Mouse (Mus musculus): ENCODE results near the gene Pitx3. TPM values are rescaled to one million over a fixed set of nuclear protein-coding genes. Genes with fewer than 3 reads are reported as not detected.
A peak's percentile ranks its signal among the peaks of the same experiment; 100 is the strongest.

The Pitx3 gene
- not detected in 2 replicates for polyA plus RNA-seq (2012; ENCODE audit: insufficient read depth, insufficient read length, low replicate concordance, missing spikeins)

DNA sequence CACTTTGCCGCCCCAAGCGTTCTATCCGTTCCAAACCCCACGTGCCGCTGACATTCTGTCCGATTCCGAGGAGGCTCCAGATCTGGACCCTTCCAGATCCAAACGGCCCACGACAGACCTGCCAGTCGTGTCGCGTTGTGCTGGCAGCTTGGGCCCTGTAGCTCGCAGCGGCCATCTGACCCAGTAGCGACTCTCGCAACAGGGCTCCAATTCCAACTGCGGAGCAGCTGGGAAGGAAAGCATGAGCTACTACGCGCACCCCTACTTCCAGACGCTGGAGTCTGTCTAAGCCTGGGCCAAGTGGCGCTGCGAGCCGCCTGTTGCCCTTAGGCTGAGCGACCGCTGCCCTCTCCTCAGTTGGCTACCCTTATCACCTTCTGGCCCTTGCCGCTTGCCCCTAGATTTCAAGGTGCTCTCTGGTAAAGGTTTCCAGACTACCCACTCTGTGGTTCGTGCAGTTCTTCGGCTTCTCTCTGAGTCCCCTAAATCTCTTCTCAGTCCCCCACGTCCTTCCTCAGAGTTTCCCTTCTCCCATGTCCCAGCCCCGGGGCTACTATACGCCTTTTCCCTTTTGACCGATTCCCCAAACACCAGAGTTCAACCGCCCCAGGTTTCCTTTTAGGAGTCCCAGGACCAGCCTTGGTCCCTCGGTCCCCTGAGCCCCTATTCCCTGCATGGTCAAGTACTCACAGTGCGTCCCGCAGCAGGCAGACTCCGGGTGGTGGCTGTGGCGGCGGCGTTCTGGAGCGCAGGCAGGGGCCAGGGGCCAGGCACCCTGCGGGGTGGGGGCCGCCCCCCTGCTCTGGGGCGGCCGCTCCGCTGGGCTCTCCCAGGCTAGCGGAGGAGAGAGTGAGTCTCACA, at the start of gene Pitx3:
Gene Pitx3, minus strand, starts transcription at position 816 of the 861 bp plus-strand sequence.
- no peak for TF ChIP-seq POLR2A (IDR thresholded peaks at IDR 0.05; ENCODE audit: insufficient read depth, low read depth, low read length)
- no peak for TF ChIP-seq CTCF (IDR thresholded peaks at IDR 0.05; ENCODE audit: insufficient read depth, low read depth, low read length)
- peaks cover 15% of the 10 kb centered on the region for H3K4me1 ChIP-seq (ENCODE audit: control insufficient read depth, insufficient read depth, low read length)
- H3K4me3 ChIP-seq (ENCODE audit: insufficient read depth, low read depth, low read length): peak within 1 kb of the TSS; percentile 39
- WGBS: 4% methylated on average over 46 of the region's 47 CpGs
- H3K27ac ChIP-seq (ENCODE audit: insufficient read depth, low read depth, low read length): no peak within 1 kb of the TSS

DNA sequence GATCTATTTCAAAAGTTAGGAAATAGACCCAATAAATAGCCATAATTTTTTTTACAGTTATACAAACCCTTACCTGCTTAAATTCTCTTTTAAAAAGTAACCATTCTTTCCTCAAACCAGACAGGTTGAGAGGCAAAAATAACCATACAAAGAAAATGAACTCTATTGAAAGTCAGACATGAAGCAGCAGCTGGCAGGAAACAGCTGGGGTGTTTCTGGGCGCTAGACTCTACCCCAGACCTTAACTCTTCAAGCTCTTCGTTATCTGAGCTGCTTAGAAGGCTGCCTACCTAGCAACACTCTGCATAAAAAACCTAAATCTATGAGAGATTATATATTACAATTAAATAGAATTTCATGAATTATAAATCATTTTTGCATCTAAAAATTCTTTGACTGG, 39.1 kb upstream of the Pitx3 start:
- WGBS: 75% methylated on average over 2 of the region's 2 CpGs

DNA sequence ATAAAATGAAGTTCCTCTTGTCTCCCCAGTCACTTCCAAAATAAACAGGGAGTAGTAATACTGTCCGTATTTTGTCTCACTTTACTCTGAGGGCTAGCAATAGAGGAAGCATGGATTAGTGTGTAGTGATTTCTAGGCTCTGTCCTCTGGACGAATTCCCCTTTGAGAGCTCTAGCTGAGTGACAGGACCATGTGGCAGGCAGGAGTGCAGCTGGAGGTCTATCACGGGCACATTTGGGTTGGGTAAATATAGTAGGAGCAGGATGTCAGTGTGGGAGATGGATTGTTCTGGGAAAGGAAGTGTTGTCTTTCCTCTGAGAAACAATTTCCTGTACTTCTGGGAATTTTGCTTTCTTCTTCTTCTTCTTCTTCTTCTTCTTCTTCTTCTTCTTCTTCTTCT, 38.5 kb upstream of the Pitx3 start:
- H3K4me1 ChIP-seq (ENCODE audit: control insufficient read depth, insufficient read depth, low read length): 0 out of 2 replicates have a peak, but pooled peaks cover 2% of the 10 kb centered on the region
- TF ChIP-seq POLR2A (IDR thresholded peaks at IDR 0.05; ENCODE audit: insufficient read depth, low read depth, low read length) (no peak), CTCF (IDR thresholded peaks at IDR 0.05; ENCODE audit: insufficient read depth, low read depth, low read length) (no peak)
- WGBS: 23% methylated on average over 3 of the region's 3 CpGs
- no peak overlapping the region for H3K4me3 ChIP-seq (ENCODE audit: insufficient read depth, low read depth, low read length)
- no peak overlapping the region for H3K27ac ChIP-seq (ENCODE audit: insufficient read depth, low read depth, low read length)

More for the DNA sequence above, 39.1 kb upstream of the Pitx3 start:
- Histone ChIP-seq H3K4me1 (ENCODE audit: control insufficient read depth, insufficient read depth, low read length) (0 out of 2 replicates have a peak, but pooled peaks cover 2% of the 10 kb centered on the region), H3K27ac (ENCODE audit: insufficient read depth, low read depth, low read length) (no peak overlapping the region), H3K4me3 (ENCODE audit: insufficient read depth, low read depth, low read length) (no peak overlapping the region)
- no peak for TF ChIP-seq POLR2A (IDR thresholded peaks at IDR 0.05; ENCODE audit: insufficient read depth, low read depth, low read length)
- no peak for TF ChIP-seq CTCF (IDR thresholded peaks at IDR 0.05; ENCODE audit: insufficient read depth, low read depth, low read length)

DNA sequence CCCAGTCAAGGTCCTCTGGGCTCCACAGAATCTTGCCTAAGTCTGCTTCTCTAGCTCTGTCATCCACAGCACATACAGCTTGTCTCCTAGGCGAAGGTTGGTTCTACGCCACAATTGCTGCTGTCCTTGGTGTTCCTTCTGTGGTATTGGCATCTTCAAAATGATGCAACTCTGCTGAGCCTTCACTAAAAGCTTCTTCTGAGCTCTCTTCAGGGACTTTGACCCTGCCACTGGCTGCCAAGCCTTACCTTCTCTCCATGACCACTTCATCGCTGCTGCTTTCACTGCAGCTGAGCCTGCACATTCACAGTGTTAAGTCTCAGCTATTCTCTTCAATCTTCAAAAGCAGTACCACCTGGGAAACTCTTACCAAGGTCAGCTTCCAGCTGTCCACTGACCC, 34.1 kb upstream of the Pitx3 start:
- Histone ChIP-seq H3K4me3 (ENCODE audit: insufficient read depth, low read depth, low read length) (no peak overlapping the region), H3K27ac (ENCODE audit: insufficient read depth, low read depth, low read length) (no peak overlapping the region), H3K4me1 (ENCODE audit: control insufficient read depth, insufficient read depth, low read length) (peaks cover 5% of the 10 kb centered on the region; the same call in 1 of the 2 replicates)
- TF ChIP-seq CTCF (IDR thresholded peaks at IDR 0.05; ENCODE audit: insufficient read depth, low read depth, low read length): no peak
- no peak for TF ChIP-seq POLR2A (IDR thresholded peaks at IDR 0.05; ENCODE audit: insufficient read depth, low read depth, low read length)
- WGBS: 94% methylated on average over 3 of the region's 3 CpGs

DNA sequence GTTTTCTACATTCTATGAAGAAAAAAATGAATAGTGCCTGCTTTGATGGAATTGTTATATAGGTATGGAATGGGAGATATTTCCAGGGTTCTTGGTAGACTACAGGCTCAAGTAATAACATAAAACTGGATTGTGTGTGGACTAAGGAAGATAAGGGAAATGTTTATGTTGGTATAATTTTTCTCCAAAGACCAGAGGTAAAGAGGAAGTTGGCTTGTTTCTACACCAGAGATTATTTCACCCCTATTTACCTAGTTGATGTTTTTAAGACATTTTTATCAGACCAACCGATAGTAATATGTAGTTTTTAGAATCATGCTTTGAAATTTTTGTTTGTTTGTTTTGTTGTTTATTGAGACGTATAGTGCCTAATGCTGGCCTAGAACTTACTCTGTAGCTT, 32.1 kb upstream of the Pitx3 start:
- TF ChIP-seq POLR2A (IDR thresholded peaks at IDR 0.05; ENCODE audit: insufficient read depth, low read depth, low read length): no peak
- WGBS: 90% methylated on average over 2 of the region's 2 CpGs
- Histone ChIP-seq H3K4me3 (ENCODE audit: insufficient read depth, low read depth, low read length) (no peak overlapping the region), H3K4me1 (ENCODE audit: control insufficient read depth, insufficient read depth, low read length) (peaks cover 8% of the 10 kb centered on the region), H3K27ac (ENCODE audit: insufficient read depth, low read depth, low read length) (no peak overlapping the region)

DNA sequence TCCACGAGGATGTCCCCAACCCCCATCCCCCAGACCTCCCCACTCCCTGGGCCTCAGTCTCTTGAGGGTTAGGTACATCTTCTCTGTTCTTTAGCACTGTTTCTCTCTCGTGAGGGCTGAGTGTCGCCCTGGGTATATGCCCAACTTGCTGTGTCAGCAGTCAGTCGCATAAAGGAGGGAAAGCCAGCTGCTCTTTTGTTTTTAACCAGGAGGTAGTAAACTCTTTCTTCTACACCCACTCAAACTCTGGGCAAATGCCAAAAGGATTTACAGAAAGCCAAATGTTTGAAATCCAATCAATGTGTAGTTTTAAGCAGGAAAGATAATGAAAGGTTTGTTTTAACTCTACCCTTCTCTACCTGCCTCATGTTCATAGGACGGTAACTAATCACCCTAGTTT, 28.9 kb upstream of the Pitx3 start:
- H3K4me1 ChIP-seq (ENCODE audit: control insufficient read depth, insufficient read depth, low read length): peaks cover 8% of the 10 kb centered on the region
- no peak for TF ChIP-seq CTCF (IDR thresholded peaks at IDR 0.05; ENCODE audit: insufficient read depth, low read depth, low read length)
- no peak for TF ChIP-seq POLR2A (IDR thresholded peaks at IDR 0.05; ENCODE audit: insufficient read depth, low read depth, low read length)
- no peak overlapping the region for H3K27ac ChIP-seq (ENCODE audit: insufficient read depth, low read depth, low read length)
- 9% methylated on average over 5 of the region's 5 CpGs for WGBS
- no peak overlapping the region for H3K4me3 ChIP-seq (ENCODE audit: insufficient read depth, low read depth, low read length)

DNA sequence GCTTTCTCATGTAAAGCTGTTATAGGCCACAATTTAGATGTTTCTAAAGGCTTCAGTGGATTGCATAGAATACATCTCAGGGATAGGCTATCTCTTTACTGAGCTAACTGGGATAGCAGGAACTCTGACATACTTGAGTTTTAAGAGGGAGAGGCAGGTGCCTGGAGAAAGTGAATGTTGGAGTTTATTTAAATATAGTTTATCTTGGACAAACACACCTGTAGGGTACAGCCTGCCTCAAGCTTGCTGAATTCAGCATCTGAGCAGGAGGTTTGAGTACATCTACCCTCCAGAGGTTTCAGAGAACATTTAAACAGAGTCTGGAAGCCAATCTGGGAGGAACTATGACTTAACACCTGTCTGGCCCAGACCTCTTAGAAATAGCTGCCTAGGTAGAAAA, 27.0 kb upstream of the Pitx3 start:
- TF ChIP-seq CTCF (IDR thresholded peaks at IDR 0.05; ENCODE audit: insufficient read depth, low read depth, low read length) (no peak), POLR2A (IDR thresholded peaks at IDR 0.05; ENCODE audit: insufficient read depth, low read depth, low read length) (no peak)
- peaks cover 8% of the 10 kb centered on the region for H3K4me1 ChIP-seq (ENCODE audit: control insufficient read depth, insufficient read depth, low read length)
- no peak overlapping the region for H3K27ac ChIP-seq (ENCODE audit: insufficient read depth, low read depth, low read length)
- no peak overlapping the region for H3K4me3 ChIP-seq (ENCODE audit: insufficient read depth, low read depth, low read length)

DNA sequence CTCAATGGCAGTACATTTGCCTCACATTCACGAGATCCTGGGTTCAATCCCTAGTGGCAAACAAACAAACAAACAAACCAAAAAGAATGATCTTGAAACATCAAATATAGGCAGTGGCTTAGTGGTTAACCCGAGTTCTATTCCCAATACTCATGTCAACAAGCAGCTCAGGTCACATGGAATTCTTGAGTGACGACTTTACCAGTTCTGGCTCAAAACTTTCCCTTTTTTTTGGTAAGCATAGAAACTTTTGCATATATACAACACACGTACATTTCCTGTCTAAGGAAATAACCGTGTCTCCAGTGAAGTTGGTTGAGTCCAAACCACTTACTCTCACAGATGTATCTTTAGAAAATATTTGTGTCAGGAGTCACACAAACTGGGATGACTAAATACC, 24.4 kb upstream of the Pitx3 start:
- Histone ChIP-seq H3K4me1 (ENCODE audit: control insufficient read depth, insufficient read depth, low read length) (peaks cover 6% of the 10 kb centered on the region), H3K4me3 (ENCODE audit: insufficient read depth, low read depth, low read length) (no peak overlapping the region), H3K27ac (ENCODE audit: insufficient read depth, low read depth, low read length) (no peak overlapping the region)
- TF ChIP-seq CTCF (IDR thresholded peaks at IDR 0.05; ENCODE audit: insufficient read depth, low read depth, low read length) (no peak), POLR2A (IDR thresholded peaks at IDR 0.05; ENCODE audit: insufficient read depth, low read depth, low read length) (no peak)
- 87% methylated on average over 5 of the region's 5 CpGs for WGBS

DNA sequence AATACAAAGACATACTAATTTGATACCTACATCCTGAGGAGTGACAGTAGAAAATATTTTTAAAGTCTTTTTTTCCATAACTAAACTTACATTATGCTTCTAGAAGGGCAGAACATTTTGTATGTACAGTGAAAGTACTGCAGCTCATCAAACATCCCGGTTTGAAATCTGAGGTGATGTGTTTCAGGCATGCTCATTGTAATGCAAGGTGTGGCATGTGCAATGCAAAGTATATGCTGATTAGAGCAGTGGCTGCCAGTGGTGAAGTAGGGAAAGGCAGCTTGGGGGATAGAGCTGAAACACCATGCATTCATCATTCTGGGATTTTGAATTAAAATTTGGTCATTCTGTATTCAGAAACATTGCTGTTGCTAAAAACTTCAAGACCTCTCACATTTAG, 21.8 kb upstream of the Pitx3 start:
- no peak overlapping the region for H3K4me3 ChIP-seq (ENCODE audit: insufficient read depth, low read depth, low read length)
- H3K27ac ChIP-seq (ENCODE audit: insufficient read depth, low read depth, low read length): no peak overlapping the region
- TF ChIP-seq CTCF (IDR thresholded peaks at IDR 0.05; ENCODE audit: insufficient read depth, low read depth, low read length): no peak
- no peak for TF ChIP-seq POLR2A (IDR thresholded peaks at IDR 0.05; ENCODE audit: insufficient read depth, low read depth, low read length)
- H3K4me1 ChIP-seq (ENCODE audit: control insufficient read depth, insufficient read depth, low read length): no peaks in the 10 kb centered on the region
- 59% methylated on average over 1 of the region's 1 CpGs for WGBS
